Mouse (Mus musculus) layer of hippocampus, postnatal 14 days (tissue): ENCODE data around the gene P4hb. TPM values are rescaled to one million over a fixed set of nuclear protein-coding genes. Genes with fewer than 3 reads are reported as not detected.
A peak's percentile ranks its signal among the peaks of the same experiment; 100 is the strongest.
"Not testable (repeated sequence)": the region's sequence is repeated elsewhere in the genome, so short reads cannot be mapped to it uniquely, and the experiment has no call there.

Experiments
- DNase-seq, 2 experiments: peaks; one replicate each; pipeline ENCODE4 v3.0.0; 2021 to 2022; ENCODE audit warnings: low spot score in 2 of 2, mixed read lengths in 1 of 2
- total RNA-seq, 2 experiments: library from RNA; stranded (reverse); gene quantifications; 2 replicates each; pipeline ENCODE4 v1.2.3; 2021

P4hb gene
- total RNA-seq, 2 experiments from 2014 or later: 142 to 157 TPM

- no peak for DNase-seq
These were observed 26.0 kb upstream of the P4hb start for GRCm38 (mm10) chr11:120598990-120599549.

- peak; percentile 89 to 94 for DNase-seq
These were observed 25.4 kb upstream of the P4hb start, which contains the start of the genes Alyref and Anapc11 for GRCm38 (mm10) chr11:120598283-120598989. Gene Alyref, minus strand, starts transcription at chr11:120598365. Gene Anapc11, plus strand, starts transcription at chr11:120598421.

- DNase-seq: no peak
These were observed 24.5 kb upstream of the P4hb start for GRCm38 (mm10) chr11:120597240-120598235.

- no peak for DNase-seq
These were observed 15.5 kb upstream of the P4hb start for GRCm38 (mm10) chr11:120588531-120588930.

- DNase-seq: no peak
These were observed 10.9 kb upstream of the P4hb start for GRCm38 (mm10) chr11:120583937-120584336.

GRCm38 (mm10) chr11:120582982-120583293, 9.9 kb upstream of the P4hb start:
- not testable (repeated sequence) for DNase-seq

GRCm38 (mm10) chr11:120582268-120582981, 9.4 kb upstream of the P4hb start:
- DNase-seq: no peak

GRCm38 (mm10) chr11:120581490-120582267, 8.6 kb upstream of the P4hb start, which contains the start of gene Arhgdia:
Gene Arhgdia, minus strand, starts transcription at chr11:120581624.
- DNase-seq: peak; percentile 90 to 91

- peak in 1 of 2 experiments; percentile 45 for DNase-seq
These were observed 7.8 kb upstream of the P4hb start for GRCm38 (mm10) chr11:120580871-120581331.

GRCm38 (mm10) chr11:120580190-120580589, 7.1 kb upstream of the P4hb start:
- DNase-seq: no peak

- peak in 1 of 2 experiments; percentile 70 for DNase-seq
These were observed 6.5 kb upstream of the P4hb start for GRCm38 (mm10) chr11:120579316-120580107.

GRCm38 (mm10) chr11:120578694-120579243, 5.7 kb upstream of the P4hb start:
- DNase-seq: no peak

GRCm38 (mm10) chr11:120578024-120578693, 5.1 kb upstream of the P4hb start:
- no peak for DNase-seq

- DNase-seq: no peak
These were observed 4.4 kb upstream of the P4hb start for GRCm38 (mm10) chr11:120577211-120578023.

- DNase-seq: no peak
These were observed 3.4 kb upstream of the P4hb start for GRCm38 (mm10) chr11:120576365-120576981.

- no peak for DNase-seq
These were observed 2.9 kb upstream of the P4hb start for GRCm38 (mm10) chr11:120575940-120576339.

- DNase-seq: no peak
These were observed 2.0 kb upstream of the P4hb start for GRCm38 (mm10) chr11:120575046-120575445.
